Mouse (Mus musculus): Measurements from ENCODE around the gene Hs6st2.

DNA sequence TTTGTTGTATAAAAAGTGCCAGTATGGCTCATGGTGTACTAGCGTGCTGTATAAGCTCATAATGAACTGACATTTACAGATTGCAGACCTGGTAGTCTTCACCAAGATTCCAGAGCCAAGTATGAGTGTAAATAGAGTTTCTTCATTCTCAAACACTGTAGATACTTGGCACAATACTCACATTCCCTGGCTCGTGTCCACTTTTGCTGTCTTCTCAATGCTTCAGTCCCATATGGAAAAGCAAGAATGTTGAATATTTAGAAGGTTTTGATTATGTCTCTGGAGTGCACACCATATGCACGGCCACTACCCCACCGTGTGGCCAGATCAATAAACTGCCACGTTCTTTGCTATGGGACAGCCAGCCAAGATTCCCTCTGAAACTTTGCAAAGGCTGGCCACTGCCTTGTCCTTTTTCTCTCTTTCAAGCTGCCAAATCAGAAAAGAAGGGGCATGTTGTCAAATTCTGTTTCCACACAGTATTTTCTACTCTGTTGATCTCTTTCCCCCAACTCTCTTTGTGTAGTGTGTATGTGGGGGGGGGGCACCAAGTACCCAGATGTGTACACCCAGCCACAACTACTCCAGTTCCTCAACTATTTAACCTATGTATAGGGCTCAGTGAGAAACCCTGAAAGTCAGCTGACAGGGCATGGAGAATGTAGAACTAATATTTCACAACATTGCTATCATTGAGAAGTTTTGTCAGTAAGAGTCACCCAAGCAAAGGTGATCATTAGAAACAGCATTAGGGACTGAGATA is 309.0 kb downstream of the Hs6st2 start:
- TF ChIP-seq POLR2A (IDR thresholded peaks at IDR 0.05; ENCODE audit: low read depth, low read length) = no peak
- TF ChIP-seq CTCF (IDR thresholded peaks at IDR 0.05; ENCODE audit: extremely low read depth, insufficient read length, insufficient replicate concordance, low read depth, low read length) = peak; percentile 40; the same call in 1 of the 2 replicates
